Mouse (Mus musculus): ENCODE measurements around the gene Ctdspl. TPM values are rescaled to one million over a fixed set of nuclear protein-coding genes. Genes with fewer than 3 reads are reported as not detected.

Gene Ctdspl
- polyA plus RNA-seq, 1 experiment from 2014 or later = 7.5 TPM

- Histone ChIP-seq H3K9me3 (no peaks in the 10 kb centered on the region), H3K4me3 (no peak overlapping the region), H3K27ac (no peak overlapping the region), H3K4me2 (no peak overlapping the region), H3K36me3 (replicated peaks) (no peaks in the 10 kb centered on the region), H3K9ac (no peak overlapping the region), H3K4me1 (peaks cover 19% of the 10 kb centered on the region), H3K27me3 (replicated peaks) (no peaks in the 10 kb centered on the region)
- 93% methylated on average over 27 of the region's 27 CpGs for WGBS
- ATAC-seq (replicated peaks) = no peak
Measured at GRCm38 (mm10) chr9:119028226-119029195, 102.3 kb downstream of the Ctdspl start.

GRCm38 (mm10) chr9:119029568-119029967, 103.3 kb downstream of the Ctdspl start:
- Histone ChIP-seq H3K9ac (no peak overlapping the region), H3K36me3 (replicated peaks) (no peaks in the 10 kb centered on the region), H3K27me3 (replicated peaks) (no peaks in the 10 kb centered on the region), H3K4me1 (peaks cover 30% of the 10 kb centered on the region), H3K4me3 (no peak overlapping the region), H3K27ac (no peak overlapping the region), H3K9me3 (no peaks in the 10 kb centered on the region), H3K4me2 (no peak overlapping the region)
- WGBS = 61% methylated on average over 7 of the region's 7 CpGs
- ATAC-seq (replicated peaks) = no peak

GRCm38 (mm10) chr9:119031038-119031437, 104.8 kb downstream of the Ctdspl start:
- H3K4me3 ChIP-seq = no peak overlapping the region
- H3K4me1 ChIP-seq = peaks cover 41% of the 10 kb centered on the region
- H3K27ac ChIP-seq = no peak overlapping the region
- no peak for ATAC-seq (replicated peaks)
- H3K4me2 ChIP-seq = no peak overlapping the region
- H3K9me3 ChIP-seq = no peaks in the 10 kb centered on the region
- no peaks in the 10 kb centered on the region for H3K36me3 ChIP-seq (replicated peaks)
- H3K27me3 ChIP-seq (replicated peaks) = no peaks in the 10 kb centered on the region
- 90% methylated on average over 4 of the region's 4 CpGs for WGBS
- H3K9ac ChIP-seq = no peak overlapping the region

DNA sequence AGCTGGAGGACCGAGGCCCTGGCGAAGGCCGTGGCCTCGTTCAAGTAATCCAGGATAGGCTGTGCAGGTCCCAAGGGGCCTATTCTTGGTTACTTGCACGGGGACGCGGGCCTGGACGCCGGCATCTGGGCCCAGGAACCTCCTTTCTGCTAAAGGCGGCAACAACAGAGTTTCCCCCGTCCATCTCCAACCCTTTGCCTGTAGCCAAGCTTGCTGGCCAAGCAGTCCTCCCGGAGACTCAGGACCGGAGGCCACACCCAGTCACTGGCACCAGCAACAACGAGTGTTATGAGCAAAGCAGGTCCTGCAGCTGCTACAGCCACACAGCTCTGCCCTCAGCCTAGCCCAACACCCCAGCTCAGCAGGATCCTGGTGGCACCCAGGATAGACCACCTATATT, 105.5 kb downstream of the Ctdspl start:
- H3K4me1 ChIP-seq = peaks cover 41% of the 10 kb centered on the region
- no peaks in the 10 kb centered on the region for H3K27me3 ChIP-seq (replicated peaks)
- ATAC-seq (replicated peaks) = no peak
- WGBS = 80% methylated on average over 14 of the region's 14 CpGs
- H3K27ac ChIP-seq = no peak overlapping the region
- H3K36me3 ChIP-seq (replicated peaks) = no peaks in the 10 kb centered on the region
- no peak overlapping the region for H3K4me3 ChIP-seq
- H3K4me2 ChIP-seq = no peak overlapping the region
- no peak overlapping the region for H3K9ac ChIP-seq
- no peaks in the 10 kb centered on the region for H3K9me3 ChIP-seq

DNA sequence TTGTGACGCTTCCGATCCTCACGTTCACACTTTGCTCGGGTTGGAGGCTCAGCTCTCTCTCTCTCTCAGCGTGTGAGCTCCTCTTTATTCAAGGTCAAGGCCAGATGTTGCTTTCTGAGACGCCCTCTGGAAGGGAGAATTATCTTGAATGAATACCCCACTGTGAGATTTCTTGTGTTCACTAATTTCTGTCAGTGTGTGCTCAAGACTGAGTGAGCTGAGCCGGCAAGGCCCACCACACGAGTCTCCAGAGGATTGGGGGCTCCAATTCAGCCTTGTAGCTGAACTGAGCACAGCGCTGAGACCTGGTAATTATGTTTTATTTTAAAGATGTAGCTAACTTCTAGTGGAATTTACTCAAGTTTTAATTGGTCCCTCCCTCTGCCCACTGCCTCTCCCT, 106.3 kb downstream of the Ctdspl start:
- Histone ChIP-seq H3K4me1 (peaks cover 41% of the 10 kb centered on the region), H3K4me3 (no peak overlapping the region), H3K36me3 (replicated peaks) (no peaks in the 10 kb centered on the region), H3K27ac (peak overlapping the region; percentile 67; the same call in 1 of the 2 replicates), H3K27me3 (replicated peaks) (no peaks in the 10 kb centered on the region), H3K9me3 (no peaks in the 10 kb centered on the region), H3K9ac (no peak overlapping the region), H3K4me2 (no peak overlapping the region)
- 31% methylated on average over 9 of the region's 9 CpGs for WGBS
- ATAC-seq (replicated peaks) = no peak

DNA sequence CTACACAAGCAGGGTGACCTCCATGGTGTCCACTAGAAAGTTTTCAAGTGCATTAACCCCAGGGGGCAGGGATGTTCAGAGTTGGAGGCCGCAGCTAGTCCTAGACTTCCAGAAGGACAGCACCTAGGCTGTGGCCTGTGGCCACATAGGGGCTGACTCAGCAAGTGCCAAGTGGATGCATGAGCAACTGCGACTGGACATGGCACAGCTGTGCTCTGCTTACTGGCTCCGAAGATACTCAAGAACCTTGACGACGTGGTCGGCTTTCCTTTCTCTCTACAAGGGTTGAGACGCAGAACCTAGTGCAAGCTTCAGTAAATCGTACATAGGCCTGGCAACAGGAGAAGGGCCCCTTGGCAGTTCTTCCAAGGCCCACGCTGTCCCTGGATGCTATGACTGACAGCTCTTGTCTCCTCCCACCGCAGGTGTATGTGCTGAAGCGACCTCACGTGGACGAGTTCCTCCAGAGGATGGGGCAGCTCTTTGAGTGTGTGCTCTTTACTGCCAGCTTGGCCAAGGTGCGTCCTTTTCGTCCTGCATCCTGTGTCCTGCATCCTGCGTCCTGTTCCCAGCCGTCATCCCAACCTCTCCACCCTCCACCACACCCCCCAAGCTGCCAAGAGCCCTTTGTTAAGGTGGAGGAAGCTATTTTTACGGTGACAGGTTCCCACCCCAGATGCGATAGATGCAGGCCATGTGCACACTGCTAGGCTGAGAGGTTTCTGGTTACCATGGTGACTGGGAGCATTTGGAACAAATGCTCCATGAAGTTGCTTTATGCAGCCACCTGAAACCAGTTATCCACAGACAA, 107.1 kb downstream of the Ctdspl start:
- H3K9me3 ChIP-seq = no peaks in the 10 kb centered on the region
- peaks cover 41% of the 10 kb centered on the region for H3K4me1 ChIP-seq
- H3K27me3 ChIP-seq (replicated peaks) = no peaks in the 10 kb centered on the region
- no peaks in the 10 kb centered on the region for H3K36me3 ChIP-seq (replicated peaks)
- peak overlapping the region; percentile 67 for H3K27ac ChIP-seq
- H3K9ac ChIP-seq = no peak overlapping the region
- 57% methylated on average over 19 of the region's 19 CpGs for WGBS
- no peak overlapping the region for H3K4me3 ChIP-seq
- H3K4me2 ChIP-seq = no peak overlapping the region
- peak; percentile 82 for ATAC-seq (replicated peaks)

DNA sequence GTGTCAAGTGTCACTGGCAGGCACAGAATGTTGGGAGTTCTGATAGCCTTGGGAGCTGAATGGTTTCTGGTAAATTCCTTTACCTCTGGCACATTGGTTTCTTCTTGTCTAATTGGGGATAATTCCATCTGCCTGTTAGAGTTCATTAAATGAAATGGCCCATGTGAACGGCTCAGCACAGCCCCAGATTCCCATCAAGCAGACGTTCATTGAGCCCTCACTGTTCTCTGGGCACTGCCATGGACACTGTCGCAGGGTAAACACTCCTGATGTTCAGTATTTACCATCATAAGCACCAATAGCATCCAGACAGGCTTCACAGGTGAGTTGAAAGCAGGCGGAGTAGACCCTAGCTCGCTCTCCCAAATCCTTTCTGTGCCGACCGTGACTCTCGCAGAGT, 107.8 kb downstream of the Ctdspl start:
- H3K9ac ChIP-seq = no peak overlapping the region
- WGBS = 74% methylated on average over 8 of the region's 8 CpGs
- no peak for ATAC-seq (replicated peaks)
- no peaks in the 10 kb centered on the region for H3K27me3 ChIP-seq (replicated peaks)
- no peaks in the 10 kb centered on the region for H3K36me3 ChIP-seq (replicated peaks)
- no peaks in the 10 kb centered on the region for H3K9me3 ChIP-seq
- H3K4me1 ChIP-seq = peaks cover 41% of the 10 kb centered on the region
- H3K4me2 ChIP-seq = no peak overlapping the region
- peak overlapping the region; percentile 67 for H3K27ac ChIP-seq
- no peak overlapping the region for H3K4me3 ChIP-seq

DNA sequence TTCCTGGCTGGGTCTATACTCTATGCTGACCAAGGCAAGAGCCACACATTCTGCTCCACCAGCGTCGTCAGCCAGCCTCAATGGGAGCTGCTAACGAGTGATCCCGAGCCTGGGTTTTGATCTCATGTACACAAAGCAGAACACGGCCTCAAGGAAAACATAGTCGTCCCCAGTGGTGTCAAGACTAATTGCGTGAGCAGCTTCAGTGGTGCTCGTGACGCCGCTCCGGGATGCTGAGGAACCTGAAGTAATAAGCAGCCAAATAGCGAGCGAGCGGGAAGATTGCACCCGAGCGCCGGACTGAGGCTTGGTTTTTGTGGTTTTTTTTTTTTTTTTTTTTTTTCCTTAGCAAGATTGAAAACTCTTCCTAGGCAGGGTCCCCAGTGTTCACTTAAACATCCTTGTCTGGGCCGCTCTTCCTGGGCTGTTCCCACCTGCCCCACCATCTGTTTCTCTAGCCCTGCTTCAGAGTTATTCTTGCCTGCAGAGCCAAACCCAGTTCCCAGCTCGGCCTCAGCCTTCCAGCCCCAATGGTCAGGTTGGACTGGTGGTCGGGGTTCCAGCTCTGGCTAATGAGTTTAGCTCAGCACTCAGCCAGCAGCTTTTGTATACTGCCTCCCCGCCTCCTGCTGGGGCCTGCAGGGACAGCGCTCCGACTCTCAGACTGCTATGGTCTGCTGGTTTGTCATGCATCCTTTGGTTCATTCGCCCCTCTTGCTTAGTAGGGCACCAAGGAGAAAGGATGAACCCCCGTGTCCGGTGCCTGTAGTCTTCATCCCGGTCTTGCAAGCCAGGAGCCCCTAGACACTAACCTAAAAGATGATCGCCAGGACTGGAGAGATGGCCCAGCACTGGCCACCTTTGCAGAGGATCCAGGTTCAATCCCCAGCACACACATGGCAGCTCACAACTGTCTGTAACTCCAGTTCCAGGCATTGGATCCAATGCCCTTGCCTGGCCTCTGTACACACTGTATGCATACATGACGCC, 108.7 kb downstream of the Ctdspl start:
- Histone ChIP-seq H3K4me3 (no peak overlapping the region), H3K27ac (peak overlapping the region; percentile 67; the same call in 1 of the 2 replicates), H3K9me3 (no peaks in the 10 kb centered on the region), H3K36me3 (replicated peaks) (no peaks in the 10 kb centered on the region), H3K4me2 (no peak overlapping the region), H3K9ac (no peak overlapping the region), H3K4me1 (peaks cover 41% of the 10 kb centered on the region), H3K27me3 (replicated peaks) (no peaks in the 10 kb centered on the region)
- WGBS = 45% methylated on average over 29 of the region's 29 CpGs
- 0 out of 2 replicates have a peak, but pooled peaks have one; percentile 13 for ATAC-seq (replicated peaks)

GRCm38 (mm10) chr9:119035836-119036235, 109.6 kb downstream of the Ctdspl start:
- H3K4me2 ChIP-seq = no peak overlapping the region
- no peaks in the 10 kb centered on the region for H3K36me3 ChIP-seq (replicated peaks)
- H3K4me1 ChIP-seq = peaks cover 41% of the 10 kb centered on the region
- H3K27ac ChIP-seq = no peak overlapping the region
- H3K4me3 ChIP-seq = no peak overlapping the region
- no peak for ATAC-seq (replicated peaks)
- H3K9ac ChIP-seq = no peak overlapping the region
- no peaks in the 10 kb centered on the region for H3K9me3 ChIP-seq
- WGBS = 67% methylated on average over 7 of the region's 7 CpGs
- no peaks in the 10 kb centered on the region for H3K27me3 ChIP-seq (replicated peaks)

- Histone ChIP-seq H3K27ac (no peak overlapping the region), H3K27me3 (replicated peaks) (no peaks in the 10 kb centered on the region), H3K36me3 (replicated peaks) (no peaks in the 10 kb centered on the region; the same call in 1 of the 2 replicates), H3K9me3 (no peaks in the 10 kb centered on the region), H3K4me3 (no peak overlapping the region), H3K4me2 (no peak overlapping the region), H3K9ac (no peak overlapping the region), H3K4me1 (peaks cover 35% of the 10 kb centered on the region)
- ATAC-seq (replicated peaks) = no peak
- 66% methylated on average over 15 of the region's 15 CpGs for WGBS
Measured at GRCm38 (mm10) chr9:119037076-119037730, 111.0 kb downstream of the Ctdspl start.

DNA sequence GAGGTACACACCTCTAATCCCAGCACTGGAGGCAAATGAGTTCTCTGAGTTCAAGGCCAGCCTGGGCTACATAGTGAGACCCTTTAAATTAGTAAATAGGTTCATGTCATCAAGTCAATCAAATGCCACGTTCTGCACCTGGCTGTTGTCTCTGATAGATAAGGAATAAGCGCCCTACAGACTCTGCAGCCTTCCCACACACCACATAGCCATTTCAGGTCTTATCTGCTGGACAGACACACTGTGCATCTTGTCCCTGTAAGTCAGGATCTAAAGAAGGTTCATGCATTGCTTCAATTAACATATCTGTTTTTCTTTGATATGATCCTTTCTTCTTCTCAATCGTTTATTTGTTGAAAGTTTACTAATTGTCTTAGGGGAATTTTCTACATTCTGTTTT, 112.3 kb downstream of the Ctdspl start:
- Histone ChIP-seq H3K27me3 (replicated peaks) (no peaks in the 10 kb centered on the region), H3K9ac (no peak overlapping the region), H3K9me3 (no peaks in the 10 kb centered on the region), H3K4me2 (no peak overlapping the region), H3K4me3 (no peak overlapping the region), H3K27ac (no peak overlapping the region), H3K4me1 (peaks cover 22% of the 10 kb centered on the region), H3K36me3 (replicated peaks) (no peaks in the 10 kb centered on the region; the same call in 1 of the 2 replicates)
- no peak for ATAC-seq (replicated peaks)
- 94% methylated on average over 3 of the region's 3 CpGs for WGBS

Data from midbrain, embryonic 15.5 days (tissue).